Mouse (Mus musculus): ENCODE data around the gene Med7.

DNA sequence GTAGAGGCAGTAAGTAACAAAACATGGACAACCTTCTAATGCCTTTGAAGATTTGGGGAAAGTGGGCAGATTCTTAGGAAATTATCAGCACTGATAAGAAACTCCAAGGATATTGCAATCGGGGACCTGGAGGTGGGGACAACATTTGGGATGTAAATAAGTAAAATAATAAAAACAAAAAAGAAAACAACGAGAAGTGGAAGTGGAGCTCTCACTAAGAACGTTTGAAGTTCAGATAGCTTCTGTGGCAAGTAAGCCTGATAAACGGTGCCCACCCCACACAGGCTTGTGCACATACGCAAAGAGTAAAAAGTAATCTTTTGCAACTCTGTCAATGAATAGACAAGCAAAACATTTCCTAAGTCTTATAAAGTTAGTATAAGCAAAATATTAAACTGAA is 7.3 kb downstream of the Med7 start:
- no peak for TF ChIP-seq TAL1 (IDR thresholded peaks at IDR 0.05; ENCODE audit: low read length)
- TF ChIP-seq GATA1 (IDR thresholded peaks at IDR 0.05; ENCODE audit: low read length), result no peak

All from erythroblast, embryonic 14.5 days (primary cell).